Mouse (Mus musculus) midbrain, postnatal 0 days (tissue): ENCODE measurements at regions not wholly inside any gene's neighbourhood (a gene's known extent, or its start where the extent isn't known, plus 50 kb on each side); places are given as distances from the start of the nearest gene placed in this dataset.
A peak's percentile ranks its signal among the peaks of the same experiment; 100 is the strongest.
"Not testable (repeated sequence)": the region's sequence is repeated elsewhere in the genome, so short reads cannot be mapped to it uniquely, and the experiment has no call there.

Source experiments
- ATAC-seq: fragments of 200-750 bp; cut with Nextera tagmentation; 2 replicates; pipeline ENCODE4 v1.8.0; 2017; ENCODE audit warnings: moderate number of reproducible peaks, mild to moderate bottlenecking, moderate TSS enrichment, moderate library complexity; ENCODE audit not compliant: low FRiP score
- DNase-seq: peaks from one replicate; pipeline ENCODE4 v3.0.0-alpha.2; 2015; ENCODE audit warnings: low spot score
- H3K27ac ChIP-seq: fragments of 300-500 bp; sonication (generic); 2 replicates; pipeline ENCODE4 v1.5.1; 2014; ENCODE audit warnings: low read depth, mild to moderate bottlenecking, low read length, mixed read lengths
- H3K27me3 ChIP-seq: fragments of 300-500 bp; sonication (generic); 2 replicates; pipeline ENCODE4 v1.6.1; 2014; ENCODE audit warnings: low read length, control low read depth, mixed read lengths; ENCODE audit not compliant: insufficient read depth
- H3K36me3 ChIP-seq: fragments of 300-500 bp; sonication (generic); 2 replicates; pipeline ENCODE4 v1.6.1; 2014; ENCODE audit warnings: low read length, control low read depth, mixed read lengths; ENCODE audit not compliant: insufficient read depth
- H3K4me1 ChIP-seq: fragments of 300-500 bp; sonication (generic); 2 replicates; pipeline ENCODE4 v1.6.1; 2014; ENCODE audit warnings: mild to moderate bottlenecking, control low read depth, antibody characterized with exemption, low read length, mixed read lengths; ENCODE audit not compliant: insufficient read depth
- H3K4me2 ChIP-seq: fragments of 300-500 bp; sonication (generic); 2 replicates; pipeline ENCODE4 v1.6.1; 2014; ENCODE audit warnings: low read depth, mild to moderate bottlenecking, low read length, mixed read lengths; ENCODE audit not compliant: poor library complexity, severe bottlenecking
- H3K4me3 ChIP-seq: fragments of 300-500 bp; sonication (generic); 2 replicates; pipeline ENCODE4 v1.5.1; 2014; ENCODE audit warnings: low read depth, mild to moderate bottlenecking, low read length, moderate library complexity
- H3K9ac ChIP-seq: fragments of 300-500 bp; sonication (generic); replicated peaks from 2 replicates; pipeline ENCODE4 v1.6.1; 2014; ENCODE audit warnings: mild to moderate bottlenecking, low read length, moderate library complexity, mixed read lengths; ENCODE audit not compliant: poor library complexity, severe bottlenecking
- H3K9me3 ChIP-seq: fragments of 300-500 bp; sonication (generic); 2 replicates; pipeline ENCODE4 v1.6.1; 2016; ENCODE audit warnings: low read length, control low read depth
- CTCF ChIP-seq: IDR thresholded peaks from 2 replicates; pipeline ENCODE4 v1.5.1; 2016; ENCODE audit warnings: antibody characterized with exemption, mild to moderate bottlenecking
- WGBS: fragments of 180-500 bp; shearing (Covaris S2); extraction: QIAGEN DNeasy Blood & Tissue Kit; methylation state at CpG from one replicate; pipeline ENCODE4 v1.1.7; 2014; 5-methylcytosine and 5-hydroxymethylcytosine counted together

DNA sequence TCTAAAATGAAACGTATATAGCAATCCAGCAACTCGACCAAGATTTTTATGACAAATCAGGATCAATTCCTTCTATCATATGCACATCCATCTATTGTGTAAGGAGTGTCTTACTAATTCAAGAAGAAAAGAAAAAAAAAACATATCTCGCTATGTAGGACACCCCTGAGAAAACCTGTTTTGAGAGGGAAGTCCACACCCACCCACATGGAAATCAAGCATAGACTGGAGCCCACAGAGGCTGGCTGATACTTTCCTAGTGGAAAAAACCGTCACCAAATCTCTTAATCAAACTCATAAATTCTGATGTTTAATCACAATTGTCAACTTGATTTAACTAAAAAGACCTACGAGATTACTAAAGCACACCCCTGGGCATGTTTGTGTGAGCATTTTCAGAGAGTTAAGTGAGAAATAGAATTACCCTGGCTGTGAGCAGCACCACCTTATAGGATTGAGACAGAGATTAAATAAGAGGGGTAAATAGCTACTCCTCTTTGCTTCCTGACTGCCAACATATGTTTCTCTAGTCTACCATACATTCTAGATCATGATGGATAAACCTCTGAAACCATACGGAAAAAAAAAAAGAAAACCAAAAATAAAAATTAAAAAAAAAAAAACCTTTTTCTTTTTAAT lies 525.9 kb downstream of the Gm10283 start:
- Histone ChIP-seq H3K36me3 (no peaks in the 10 kb centered on the region), H3K4me3 (no peak overlapping the region), H3K27ac (no peak overlapping the region), H3K9ac (no peak overlapping the region), H3K4me1 (no peaks in the 10 kb centered on the region), H3K4me2 (no peak overlapping the region), H3K9me3 (no peaks in the 10 kb centered on the region), H3K27me3 (no peaks in the 10 kb centered on the region)
- TF ChIP-seq CTCF = no peak
- no peak for ATAC-seq
- DNase-seq = no peak
- WGBS = 81% methylated on average over 6 of the region's 6 CpGs

DNA sequence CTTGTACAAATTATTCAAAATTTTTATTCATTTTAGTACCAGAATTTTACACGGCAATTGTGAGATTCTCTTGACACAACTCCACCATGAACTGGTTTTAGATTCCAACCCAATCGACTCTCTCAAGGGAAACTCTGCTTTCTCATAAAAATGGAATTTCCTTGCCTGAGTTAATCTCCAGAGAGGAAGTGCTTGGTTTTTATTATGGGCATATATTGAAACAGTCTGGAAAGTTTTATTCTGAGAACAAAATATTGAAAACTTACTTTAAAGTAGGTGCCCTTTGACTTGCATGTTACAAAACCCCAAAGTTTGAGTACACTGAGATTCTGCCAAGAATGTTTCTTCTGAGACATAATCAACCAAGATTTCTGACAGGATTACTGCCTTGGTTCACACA lies 537.6 kb downstream of the Gm10283 start:
- H3K36me3 ChIP-seq = no peaks in the 10 kb centered on the region
- H3K27me3 ChIP-seq = no peaks in the 10 kb centered on the region
- WGBS = 83% methylated on average over 2 of the region's 2 CpGs
- no peak overlapping the region for H3K9ac ChIP-seq
- H3K9me3 ChIP-seq = no peaks in the 10 kb centered on the region
- H3K27ac ChIP-seq = no peak overlapping the region
- no peak overlapping the region for H3K4me2 ChIP-seq
- no peaks in the 10 kb centered on the region for H3K4me1 ChIP-seq
- TF ChIP-seq CTCF = no peak
- ATAC-seq = no peak
- no peak for DNase-seq
- no peak overlapping the region for H3K4me3 ChIP-seq

DNA sequence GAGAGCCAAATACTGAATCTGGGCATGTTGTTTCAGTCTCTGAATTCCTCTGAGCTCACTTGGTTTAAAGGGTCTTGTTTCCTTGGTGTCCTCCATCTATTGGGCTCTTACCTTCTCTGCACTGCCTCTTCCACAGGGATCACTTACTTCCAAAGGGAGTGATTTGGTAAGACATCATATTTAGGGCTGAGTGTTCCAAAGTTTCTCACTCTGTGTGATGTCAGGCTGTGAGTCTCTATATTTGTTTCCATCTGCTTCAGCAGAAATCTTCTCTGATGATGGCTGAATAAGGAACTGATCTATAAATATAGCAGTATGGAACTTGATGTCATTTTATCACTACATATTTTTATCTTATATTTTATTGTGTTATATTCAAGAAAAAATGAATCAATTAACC lies 539.8 kb downstream of the Gm10283 start:
- Histone ChIP-seq H3K36me3 (no peaks in the 10 kb centered on the region), H3K9ac (no peak overlapping the region), H3K27me3 (no peaks in the 10 kb centered on the region), H3K9me3 (no peaks in the 10 kb centered on the region), H3K4me1 (no peaks in the 10 kb centered on the region), H3K27ac (no peak overlapping the region), H3K4me2 (no peak overlapping the region), H3K4me3 (no peak overlapping the region)
- DNase-seq = no peak
- no peak for ATAC-seq
- no peak for TF ChIP-seq CTCF

DNA sequence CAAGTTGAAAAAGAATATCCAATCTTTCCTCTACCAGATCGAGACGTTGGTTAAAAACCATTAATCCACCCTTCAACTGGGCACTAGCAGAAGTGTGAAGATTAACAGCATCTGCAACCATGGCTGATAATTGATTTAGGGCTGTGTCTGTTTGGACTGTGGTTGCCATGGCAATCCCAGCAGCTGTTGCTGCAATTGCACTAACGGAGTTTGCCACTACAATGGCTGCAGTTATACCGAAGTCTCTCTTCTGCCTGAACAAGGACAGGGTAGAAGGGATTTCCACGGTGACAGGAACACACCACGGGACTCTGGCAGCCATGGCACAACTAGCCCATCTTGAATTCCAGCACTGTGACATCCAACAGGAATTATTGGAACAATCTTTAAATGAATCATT lies 549.3 kb downstream of the Gm10283 start:
- H3K27me3 ChIP-seq, ATAC-seq, H3K4me3 ChIP-seq, H3K27ac ChIP-seq, H3K36me3 ChIP-seq, H3K4me1 ChIP-seq, H3K9ac ChIP-seq, H3K4me2 ChIP-seq, H3K9me3 ChIP-seq: not testable (repeated sequence)
- WGBS = 55% methylated on average over 6 of the region's 6 CpGs
- peak; percentile 17 for DNase-seq

DNA sequence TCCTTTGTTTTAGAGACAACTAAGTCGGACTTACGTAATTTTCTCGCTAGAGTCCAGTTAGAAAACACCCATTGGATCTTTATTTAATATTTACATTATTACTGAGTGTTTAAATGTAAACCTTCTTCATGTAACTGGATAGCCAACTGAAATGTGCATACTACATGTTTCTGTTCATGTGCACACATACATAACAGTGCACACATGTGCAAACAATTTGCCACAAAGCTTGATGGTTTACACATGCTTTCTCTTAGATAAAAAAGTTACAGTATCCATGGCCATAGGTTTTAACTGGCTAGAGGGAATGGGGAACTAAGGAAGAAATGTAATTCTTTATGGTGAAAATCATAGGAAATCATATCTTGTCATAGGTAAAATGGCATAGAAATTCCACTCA lies 596.2 kb downstream of the Gm10283 start:
- H3K36me3 ChIP-seq = no peaks in the 10 kb centered on the region
- no peaks in the 10 kb centered on the region for H3K27me3 ChIP-seq
- H3K9me3 ChIP-seq = no peaks in the 10 kb centered on the region
- H3K4me1 ChIP-seq = no peaks in the 10 kb centered on the region
- 95% methylated on average over 3 of the region's 3 CpGs for WGBS
- ATAC-seq (no peak), DNase-seq (no peak)
- no peak overlapping the region for H3K4me2 ChIP-seq
- no peak for TF ChIP-seq CTCF
- no peak overlapping the region for H3K4me3 ChIP-seq
- H3K9ac ChIP-seq = no peak overlapping the region
- no peak overlapping the region for H3K27ac ChIP-seq
